Mouse (Mus musculus): ENCODE results near the gene Gm17545. TPM values are rescaled to one million over a fixed set of nuclear protein-coding genes. Genes with fewer than 3 reads are reported as not detected.
A peak's percentile ranks its signal among the peaks of the same experiment; 100 is the strongest.
"Not testable (repeated sequence)": the region's sequence is repeated elsewhere in the genome, so short reads cannot be mapped to it uniquely, and the experiment has no call there.

Gm17545 gene
- not detected in 2 replicates for polyA plus RNA-seq (2012; rRNA removed)

DNA sequence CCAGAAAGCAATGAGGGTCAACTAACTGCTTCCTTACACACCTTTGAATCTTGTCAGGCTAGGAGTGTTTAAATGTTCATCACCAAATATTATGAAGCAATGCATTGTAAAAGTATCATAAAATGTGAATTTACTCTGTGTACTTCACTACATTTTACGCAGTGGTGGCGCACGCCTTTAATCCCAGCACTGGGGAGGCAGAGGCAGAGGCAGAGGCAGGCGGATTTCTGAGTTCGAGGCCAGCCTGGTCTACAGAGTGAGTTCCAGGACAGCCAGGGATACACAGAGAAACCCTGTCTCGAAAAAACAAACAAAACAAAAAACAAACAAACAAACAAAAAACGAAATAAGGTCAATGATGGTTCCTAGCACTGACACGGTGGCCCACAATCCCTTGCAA lies at the start of gene Gm17545:
Gene Gm17545 (plus strand): TSS at position 301 of the 400 bp plus-strand sequence.
- WGBS: 91% methylated on average over 8 of the region's 8 CpGs
- H3K27me3 ChIP-seq (replicated peaks; ENCODE audit: control insufficient read depth, insufficient read depth, low read length); DNase-seq; H3K4me3 ChIP-seq (ENCODE audit: insufficient read depth, low read depth, low read length); H3K36me3 ChIP-seq (ENCODE audit: control insufficient read depth, insufficient read depth, low read length); H3K4me1 ChIP-seq (ENCODE audit: control insufficient read depth, insufficient read depth, low read length); H3K27ac ChIP-seq (ENCODE audit: insufficient read depth, low read depth, low read length): not testable (repeated sequence)

DNA sequence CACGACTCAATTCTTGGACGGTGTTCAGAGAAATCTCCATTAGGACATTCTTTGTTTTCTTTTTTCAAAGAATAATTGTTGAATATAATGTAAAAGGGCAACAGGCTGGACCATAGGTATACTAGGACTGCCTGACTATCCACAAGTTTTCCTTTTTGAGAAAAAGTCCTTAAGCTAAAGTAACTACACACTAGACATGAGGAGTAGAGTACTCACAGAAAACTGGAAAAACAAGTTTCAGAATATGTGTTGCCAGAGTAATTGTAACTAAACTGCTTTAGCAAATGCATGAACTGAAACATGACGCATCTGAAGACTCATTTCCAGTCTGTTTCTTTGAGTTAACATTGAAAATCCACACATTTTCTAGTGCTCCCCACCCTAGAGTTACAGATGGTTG lies 48.7 kb upstream of the Gm17545 start:
- no peak overlapping the region for H3K27ac ChIP-seq (ENCODE audit: insufficient read depth, low read depth, low read length)
- no peaks in the 10 kb centered on the region for H3K36me3 ChIP-seq (ENCODE audit: control insufficient read depth, insufficient read depth, low read length)
- WGBS: 59% methylated on average over 3 of the region's 3 CpGs
- H3K27me3 ChIP-seq (replicated peaks; ENCODE audit: control insufficient read depth, insufficient read depth, low read length): no peaks in the 10 kb centered on the region
- no peak for DNase-seq
- TF ChIP-seq POLR2A (IDR thresholded peaks at IDR 0.05; ENCODE audit: low read depth, low read length): no peak
- TF ChIP-seq CTCF (conservative IDR thresholded peaks at IDR 0.05; ENCODE audit: insufficient read depth, insufficient read length, low read depth, low read length): no peak
- no peak overlapping the region for H3K4me3 ChIP-seq (ENCODE audit: insufficient read depth, low read depth, low read length)
- H3K4me1 ChIP-seq (ENCODE audit: control insufficient read depth, insufficient read depth, low read length): no peaks in the 10 kb centered on the region

DNA sequence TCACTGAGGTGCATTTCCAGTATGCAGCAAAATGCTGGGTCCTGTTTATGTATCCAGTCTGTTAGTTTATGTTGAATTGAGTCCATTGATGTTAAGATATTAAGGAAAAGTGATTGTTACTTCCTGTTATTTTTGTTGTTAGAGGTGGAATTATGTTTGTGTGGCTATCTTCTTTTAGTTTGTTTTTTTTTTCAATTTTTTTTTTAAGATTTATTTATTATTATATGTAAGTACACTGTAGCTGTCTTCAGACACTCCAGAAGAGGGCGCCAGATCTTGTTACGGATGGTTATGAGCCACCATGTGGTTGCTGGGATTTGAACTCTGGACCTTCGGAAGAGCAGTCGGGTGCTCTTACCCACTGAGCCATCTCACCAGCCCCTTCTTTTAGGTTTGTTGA lies 46.5 kb upstream of the Gm17545 start:
- not testable (repeated sequence) for DNase-seq; H3K36me3 ChIP-seq (ENCODE audit: control insufficient read depth, insufficient read depth, low read length); H3K4me3 ChIP-seq (ENCODE audit: insufficient read depth, low read depth, low read length); H3K27ac ChIP-seq (ENCODE audit: insufficient read depth, low read depth, low read length); H3K4me1 ChIP-seq (ENCODE audit: control insufficient read depth, insufficient read depth, low read length); H3K27me3 ChIP-seq (replicated peaks; ENCODE audit: control insufficient read depth, insufficient read depth, low read length)
- WGBS: 71% methylated on average over 4 of the region's 4 CpGs

GRCm38 (mm10) chr9:22408344-22408743 lies 45.7 kb upstream of the Gm17545 start:
- 21% methylated on average over 4 of the region's 4 CpGs for WGBS
- peak; percentile 53 for DNase-seq

DNA sequence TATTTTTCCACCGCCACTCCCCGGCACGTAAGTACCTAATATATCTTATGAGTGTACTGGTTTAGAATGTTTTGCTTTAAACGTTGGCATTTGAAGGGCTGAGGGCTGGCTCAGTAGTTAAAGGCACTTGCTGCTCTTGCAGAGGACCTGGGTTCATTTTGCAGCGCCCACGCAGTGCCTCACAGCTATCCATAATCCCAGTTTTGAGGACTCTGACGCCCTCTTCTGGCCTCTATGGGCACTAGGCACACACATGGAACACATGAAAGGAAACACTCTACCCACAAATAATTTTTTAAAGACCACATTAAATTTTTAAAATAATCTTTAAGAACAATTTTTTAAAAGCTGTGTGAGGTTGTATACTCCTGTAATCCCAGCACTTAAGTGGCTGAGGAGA lies 44.6 kb upstream of the Gm17545 start:
- H3K27ac ChIP-seq (ENCODE audit: insufficient read depth, low read depth, low read length): no peak overlapping the region
- no peak overlapping the region for H3K4me3 ChIP-seq (ENCODE audit: insufficient read depth, low read depth, low read length)
- no peak for TF ChIP-seq POLR2A (IDR thresholded peaks at IDR 0.05; ENCODE audit: low read depth, low read length)
- no peak for TF ChIP-seq CTCF (conservative IDR thresholded peaks at IDR 0.05; ENCODE audit: insufficient read depth, insufficient read length, low read depth, low read length)
- no peaks in the 10 kb centered on the region for H3K36me3 ChIP-seq (ENCODE audit: control insufficient read depth, insufficient read depth, low read length)
- 75% methylated on average over 7 of the region's 7 CpGs for WGBS
- no peak for DNase-seq
- no peaks in the 10 kb centered on the region for H3K27me3 ChIP-seq (replicated peaks; ENCODE audit: control insufficient read depth, insufficient read depth, low read length)
- H3K4me1 ChIP-seq (ENCODE audit: control insufficient read depth, insufficient read depth, low read length): no peaks in the 10 kb centered on the region

More at GRCm38 (mm10) chr9:22408344-22408743, 45.7 kb upstream of the Gm17545 start:
- peak; percentile 38; the same call in 1 of the 2 replicates for TF ChIP-seq CTCF (conservative IDR thresholded peaks at IDR 0.05; ENCODE audit: insufficient read depth, insufficient read length, low read depth, low read length)
- not testable (repeated sequence) for H3K27ac ChIP-seq (ENCODE audit: insufficient read depth, low read depth, low read length); H3K4me1 ChIP-seq (ENCODE audit: control insufficient read depth, insufficient read depth, low read length); H3K4me3 ChIP-seq (ENCODE audit: insufficient read depth, low read depth, low read length); H3K36me3 ChIP-seq (ENCODE audit: control insufficient read depth, insufficient read depth, low read length); H3K27me3 ChIP-seq (replicated peaks; ENCODE audit: control insufficient read depth, insufficient read depth, low read length)

DNA sequence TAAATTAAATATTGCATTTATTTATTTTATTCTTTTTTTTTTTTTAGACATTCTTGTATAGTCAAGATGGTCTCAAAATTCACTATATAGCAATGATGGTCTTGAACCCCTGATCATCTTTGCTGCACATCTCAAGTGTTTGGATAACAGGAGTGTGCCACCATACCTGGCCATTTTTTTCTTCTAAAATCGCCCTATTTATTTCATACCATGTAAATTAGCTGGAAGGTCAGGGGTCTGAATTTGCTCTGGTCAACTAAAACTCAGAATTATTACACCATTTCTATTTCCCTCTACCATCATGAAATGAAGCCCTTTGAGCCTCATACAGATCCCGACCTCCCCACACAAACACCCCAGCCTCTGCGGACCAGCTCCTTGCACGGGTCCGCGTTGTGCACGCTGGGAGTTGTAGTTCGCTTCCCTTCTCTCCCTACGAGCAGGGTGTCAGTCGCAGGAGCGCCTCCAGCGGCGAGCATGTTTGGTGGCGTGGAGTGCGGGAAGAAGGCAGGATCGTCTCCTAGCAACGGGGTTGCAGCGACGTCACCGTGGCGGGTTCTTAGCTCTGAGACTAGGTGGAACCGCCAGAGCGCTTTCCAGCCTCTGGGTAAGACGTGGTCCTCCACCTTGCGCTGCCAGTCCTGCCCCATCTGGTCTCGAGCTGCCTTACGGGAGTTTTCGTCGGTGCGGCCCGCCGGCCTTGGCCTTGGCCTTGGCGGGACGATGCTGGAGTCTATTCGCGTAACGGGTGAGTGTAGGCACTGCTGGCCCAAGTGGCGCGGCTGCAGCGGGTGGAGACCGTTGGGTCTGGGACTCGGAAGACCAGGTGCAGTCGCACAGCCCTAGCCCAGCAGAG lies 42.9 kb upstream of the Gm17545 start, which contains the start of gene 9530077C05Rik:
Gene 9530077C05Rik (plus strand): TSS at position 512 of the 856 bp plus-strand sequence.
- TF ChIP-seq CTCF (conservative IDR thresholded peaks at IDR 0.05; ENCODE audit: insufficient read depth, insufficient read length, low read depth, low read length) (peak; percentile 92), POLR2A (IDR thresholded peaks at IDR 0.05; ENCODE audit: low read depth, low read length) (no peak)
- Histone ChIP-seq H3K4me3 (ENCODE audit: insufficient read depth, low read depth, low read length) (peak within 1 kb of the TSS; percentile 69), H3K27ac (ENCODE audit: insufficient read depth, low read depth, low read length) (no peak within 1 kb of the TSS), H3K4me1 (ENCODE audit: control insufficient read depth, insufficient read depth, low read length) (no peaks in the 10 kb centered on the region), H3K36me3 (ENCODE audit: control insufficient read depth, insufficient read depth, low read length) (no peaks in the 10 kb centered on the region), H3K27me3 (replicated peaks; ENCODE audit: control insufficient read depth, insufficient read depth, low read length) (no peaks in the 10 kb centered on the region)
- WGBS: under 1% methylated on average over 43 of the region's 43 CpGs
- DNase-seq: peak; percentile 98

- Histone ChIP-seq H3K4me1 (ENCODE audit: control insufficient read depth, insufficient read depth, low read length) (peaks cover 13% of the 10 kb centered on the region), H3K27me3 (replicated peaks; ENCODE audit: control insufficient read depth, insufficient read depth, low read length) (no peaks in the 10 kb centered on the region), H3K27ac (ENCODE audit: insufficient read depth, low read depth, low read length) (no peak overlapping the region), H3K4me3 (ENCODE audit: insufficient read depth, low read depth, low read length) (no peak overlapping the region), H3K36me3 (ENCODE audit: control insufficient read depth, insufficient read depth, low read length) (no peaks in the 10 kb centered on the region)
- WGBS: 82% methylated on average over 3 of the region's 3 CpGs
- no peak for DNase-seq
- no peak for TF ChIP-seq POLR2A (IDR thresholded peaks at IDR 0.05; ENCODE audit: low read depth, low read length)
- TF ChIP-seq CTCF (conservative IDR thresholded peaks at IDR 0.05; ENCODE audit: insufficient read depth, insufficient read length, low read depth, low read length): no peak
These were observed 37.9 kb upstream of the Gm17545 start for GRCm38 (mm10) chr9:22416187-22416586.
